Mouse (Mus musculus) spleen, postnatal 10 days (tissue): ENCODE results near the gene Apobec3.
A peak's percentile ranks its signal among the peaks of the same experiment; 100 is the strongest.
"Not testable (repeated sequence)": the region's sequence is repeated elsewhere in the genome, so short reads cannot be mapped to it uniquely, and the experiment has no call there.

ENCODE experiments used
- DNase-seq, 2 experiments: peaks; one replicate each; pipeline ENCODE4 v3.0.0; 2021 to 2022; ENCODE audit warnings: low spot score in 2 of 2

Apobec3 gene

GRCm38 (mm10) chr15:79927637-79928122, 36.2 kb downstream of the Apobec3 start:
- DNase-seq, result peak; percentile 99 to 100

- DNase-seq, result peak in 1 of 2 experiments; percentile 61
Measured at GRCm38 (mm10) chr15:79928316-79928715, 36.9 kb downstream of the Apobec3 start.

- peak in 1 of 2 experiments; percentile 38 for DNase-seq
Measured at GRCm38 (mm10) chr15:79928736-79929135, 37.3 kb downstream of the Apobec3 start.

DNA sequence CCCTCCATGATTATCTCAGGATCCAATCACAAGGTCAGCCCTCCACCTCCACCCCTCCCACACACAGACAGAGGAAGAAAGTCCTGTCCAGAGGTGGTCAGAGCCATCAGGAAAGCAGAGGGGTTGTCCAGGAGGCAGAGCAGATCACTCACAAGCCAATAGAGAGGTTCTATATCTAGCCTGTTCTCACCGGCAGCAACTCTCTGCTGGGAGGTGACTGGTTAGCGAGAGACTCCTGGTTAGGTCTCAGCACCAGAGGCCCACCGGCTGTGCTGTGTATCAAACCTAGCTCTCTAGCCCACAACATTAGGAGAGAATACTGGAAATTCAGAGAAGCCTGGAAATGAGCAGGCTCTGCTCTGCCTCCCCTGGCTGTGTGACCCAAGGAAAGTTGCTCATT, 38.3 kb downstream of the Apobec3 start:
- no peak for DNase-seq

GRCm38 (mm10) chr15:79931496-79932141, 40.2 kb downstream of the Apobec3 start:
- DNase-seq, result no peak

- DNase-seq, result peak; percentile 84 to 94
Measured at GRCm38 (mm10) chr15:79932323-79932987, 41.0 kb downstream of the Apobec3 start.

DNA sequence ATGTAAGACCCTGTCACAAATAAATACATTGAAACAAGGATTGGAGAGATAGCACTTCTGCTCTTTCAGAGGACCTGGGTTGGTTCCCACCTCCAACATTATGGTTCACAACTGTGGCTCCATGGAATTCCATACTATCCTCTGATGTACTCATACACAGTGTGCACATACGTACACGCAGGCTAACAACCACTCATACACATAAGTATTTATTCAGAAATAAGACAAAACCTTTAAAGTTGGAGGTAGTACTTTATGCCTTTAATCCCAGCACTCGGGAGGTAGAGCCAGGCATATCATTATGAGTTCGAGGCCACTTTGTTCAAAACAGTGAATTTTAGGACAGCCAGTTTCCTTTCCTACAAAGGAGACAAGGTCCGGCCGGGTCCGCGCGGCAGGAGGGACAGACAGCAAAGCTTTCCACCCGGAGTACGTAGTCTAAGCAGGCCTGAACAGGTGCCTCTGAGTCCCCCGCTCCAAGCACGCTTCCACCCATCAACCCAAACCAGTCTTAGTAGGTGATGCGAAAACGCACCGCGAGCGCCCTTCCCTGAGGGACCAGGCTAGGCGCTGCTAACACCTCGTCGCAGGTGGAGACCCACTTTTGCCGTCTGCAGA, 41.7 kb downstream of the Apobec3 start:
- no peak for DNase-seq

- DNase-seq, result no peak
Measured at GRCm38 (mm10) chr15:79933670-79934514, 42.4 kb downstream of the Apobec3 start.

DNA sequence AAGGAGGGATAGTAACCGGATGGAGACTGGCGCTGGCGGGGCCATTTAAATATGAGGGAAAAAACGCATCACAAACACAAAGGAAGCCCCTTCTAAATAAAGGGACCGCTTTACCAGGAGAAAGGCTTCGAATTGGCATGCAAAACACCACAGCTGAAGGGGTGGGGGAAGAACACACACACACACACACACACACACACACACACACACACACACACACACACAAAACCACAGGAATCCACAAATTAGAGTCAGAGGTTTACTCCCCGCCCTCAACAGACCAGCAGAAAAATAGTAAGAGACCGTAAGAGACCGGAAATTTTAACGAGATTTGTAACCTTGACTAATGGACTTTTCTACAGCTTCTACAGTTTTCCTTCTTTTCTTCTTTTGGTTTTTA, 43.3 kb downstream of the Apobec3 start:
- no peak for DNase-seq

DNA sequence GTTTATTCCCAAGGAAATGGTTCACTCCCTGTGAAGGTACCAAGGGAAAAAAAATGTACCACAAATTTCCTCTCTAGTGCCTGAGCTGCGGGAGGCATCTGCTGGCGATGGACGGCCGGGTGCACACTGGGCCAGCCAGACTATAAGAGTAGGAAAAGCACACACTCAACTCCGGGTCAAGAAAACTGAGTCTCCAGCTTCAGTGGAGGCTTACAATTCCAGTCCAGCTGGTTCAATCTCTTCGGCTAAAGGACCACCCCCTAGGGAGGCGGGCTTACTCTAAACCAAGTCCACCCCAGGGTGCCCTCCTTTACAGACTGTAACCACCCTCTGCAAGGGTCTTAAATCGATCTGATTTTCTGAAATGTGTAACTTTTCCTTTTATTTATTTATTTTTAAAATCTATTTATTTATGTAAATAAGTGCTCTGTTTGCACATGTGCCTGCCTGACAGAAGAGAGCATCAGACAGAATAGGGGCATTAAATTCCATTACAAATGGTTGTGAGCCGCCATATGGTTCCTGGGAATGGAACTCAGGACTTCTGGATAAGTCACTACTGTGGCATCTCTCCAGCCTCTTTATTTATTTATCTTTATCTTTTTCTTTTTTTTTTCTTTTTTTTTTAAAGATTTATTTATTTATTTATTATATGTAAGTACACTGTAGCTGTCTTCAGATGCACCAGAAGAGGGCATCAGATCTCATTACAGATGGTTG, 44.4 kb downstream of the Apobec3 start:
- no peak for DNase-seq

GRCm38 (mm10) chr15:79936374-79936751, 44.9 kb downstream of the Apobec3 start:
- DNase-seq, result no peak

DNA sequence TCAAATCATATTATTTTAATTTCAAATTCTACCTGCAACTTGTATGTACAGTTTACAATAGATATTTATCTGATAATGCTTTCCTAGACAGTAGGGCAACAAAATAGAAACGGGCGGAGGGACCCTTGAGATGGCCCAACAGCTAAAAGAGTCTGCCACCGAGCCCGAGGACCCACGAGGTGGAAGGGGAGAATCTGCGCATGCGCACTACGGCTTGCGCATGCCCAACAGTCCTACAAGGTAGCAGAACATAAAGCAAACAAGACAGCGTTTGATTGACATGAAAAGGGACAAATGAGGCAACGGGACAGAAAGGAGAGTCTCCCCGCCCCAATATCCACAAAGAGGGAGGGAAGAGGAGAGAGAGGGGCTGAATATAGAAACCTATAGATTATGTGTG, 47.6 kb downstream of the Apobec3 start:
- no peak for DNase-seq

GRCm38 (mm10) chr15:79939501-79939900, 48.0 kb downstream of the Apobec3 start:
- DNase-seq, result not testable (repeated sequence)

DNA sequence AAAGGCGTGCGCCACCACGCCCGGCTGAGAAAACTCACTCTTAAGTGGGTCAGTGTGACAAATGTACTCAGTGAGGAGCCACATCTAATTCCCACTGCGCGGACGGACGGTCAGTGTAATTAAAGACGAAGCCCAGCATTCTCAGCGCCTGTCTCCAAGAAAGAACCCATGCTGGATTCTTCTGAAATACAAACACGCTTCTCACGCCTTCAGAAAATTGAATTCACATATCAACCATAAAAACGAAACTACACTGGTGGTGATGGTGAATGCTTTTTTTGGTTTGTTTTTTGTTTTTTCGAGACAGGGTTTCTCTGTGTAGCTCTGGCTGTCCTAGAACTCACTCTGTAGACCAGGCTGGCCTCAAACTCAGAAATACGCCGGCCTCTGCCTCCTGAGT, 48.5 kb downstream of the Apobec3 start:
- no peak for DNase-seq

- DNase-seq, result peak; percentile 42 to 73
Measured at GRCm38 (mm10) chr15:79940932-79941331, 49.5 kb downstream of the Apobec3 start.

GRCm38 (mm10) chr15:79942541-79942940, 51.1 kb downstream of the Apobec3 start:
- DNase-seq, result no peak

- no peak for DNase-seq
Measured at GRCm38 (mm10) chr15:79943584-79943983, 52.1 kb downstream of the Apobec3 start.

- no peak for DNase-seq
Measured at GRCm38 (mm10) chr15:79944948-79945347, 53.5 kb downstream of the Apobec3 start.

- DNase-seq, result peak; percentile 84 to 90
Measured at GRCm38 (mm10) chr15:79946022-79946421, 54.6 kb downstream of the Apobec3 start.

DNA sequence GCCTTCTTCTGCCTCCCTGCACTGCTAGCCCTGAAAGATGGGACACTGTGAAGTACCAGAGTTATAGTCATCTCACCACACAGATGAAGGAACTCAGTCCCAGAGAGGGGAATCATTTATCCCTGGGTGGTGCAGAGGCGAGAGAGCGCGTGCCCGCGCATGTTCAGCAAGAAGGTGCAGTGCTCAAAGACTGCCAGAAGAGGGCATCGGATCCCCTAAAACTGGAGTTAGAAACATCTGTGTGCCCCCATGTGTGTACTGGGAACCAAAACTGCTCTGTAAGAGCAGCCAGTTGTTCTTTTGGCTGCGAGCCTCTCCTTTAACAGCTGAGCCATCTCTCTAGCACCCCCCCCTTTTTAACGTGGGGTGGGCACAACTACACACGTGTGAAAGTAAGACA, 55.3 kb downstream of the Apobec3 start:
- peak in 1 of 2 experiments; percentile 54 for DNase-seq

- DNase-seq, result no peak
Measured at GRCm38 (mm10) chr15:79947681-79948080, 56.2 kb downstream of the Apobec3 start.
